Mouse (Mus musculus) thymus, postnatal 10 days (tissue): ENCODE results near the gene Kctd13.
"Not testable (repeated sequence)": the region's sequence is repeated elsewhere in the genome, so short reads cannot be mapped to it uniquely, and the experiment has no call there.

Experiments
- DNase-seq, 2 experiments: peaks; one replicate each; pipeline ENCODE4 v3.0.0; 2021; ENCODE audit warnings: low spot score in 2 of 2

Gene Kctd13

DNA sequence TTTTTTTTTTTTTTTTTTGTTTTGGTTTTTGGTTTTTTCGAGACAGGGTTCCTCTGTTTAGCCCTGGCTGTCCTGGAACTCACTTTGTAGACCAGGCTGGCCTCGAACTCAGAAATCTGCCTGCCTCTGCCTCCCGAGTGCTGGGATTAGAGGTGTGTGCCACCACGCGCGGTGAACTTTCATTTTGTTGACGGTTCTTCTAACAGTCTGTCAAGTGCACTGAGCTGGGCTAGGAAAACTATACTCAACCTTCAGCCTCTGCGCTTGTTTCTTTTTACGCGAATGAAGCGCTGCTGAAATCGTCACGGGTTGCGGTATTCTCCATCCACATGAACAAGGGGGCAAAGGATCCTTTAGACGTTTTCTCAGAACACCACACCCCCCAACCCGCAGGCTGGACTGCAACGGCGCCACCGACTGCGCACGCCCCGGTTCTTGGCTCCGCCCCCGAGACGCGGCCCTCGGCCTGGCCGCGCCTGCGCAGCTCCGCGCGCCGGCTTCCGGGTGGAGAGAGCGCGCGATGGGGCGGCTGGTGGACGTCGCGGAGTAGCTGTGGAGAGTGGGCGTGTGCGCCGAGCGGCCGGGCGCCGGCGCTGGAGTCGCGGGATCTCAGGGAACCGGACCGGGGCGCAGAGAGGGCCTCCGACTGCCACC is at the start of gene Kctd13:
Kctd13 (plus strand) TSS at position 496 of the 654 bp plus-strand sequence.
- peak; percentile 85 to 94 for DNase-seq

- no peak for DNase-seq
Observed at GRCm38 (mm10) chr7:126881040-126881439, 47.6 kb upstream of the Kctd13 start.

- DNase-seq = peak; percentile 22 to 36
Observed at GRCm38 (mm10) chr7:126883731-126884181, 44.9 kb upstream of the Kctd13 start.

DNA sequence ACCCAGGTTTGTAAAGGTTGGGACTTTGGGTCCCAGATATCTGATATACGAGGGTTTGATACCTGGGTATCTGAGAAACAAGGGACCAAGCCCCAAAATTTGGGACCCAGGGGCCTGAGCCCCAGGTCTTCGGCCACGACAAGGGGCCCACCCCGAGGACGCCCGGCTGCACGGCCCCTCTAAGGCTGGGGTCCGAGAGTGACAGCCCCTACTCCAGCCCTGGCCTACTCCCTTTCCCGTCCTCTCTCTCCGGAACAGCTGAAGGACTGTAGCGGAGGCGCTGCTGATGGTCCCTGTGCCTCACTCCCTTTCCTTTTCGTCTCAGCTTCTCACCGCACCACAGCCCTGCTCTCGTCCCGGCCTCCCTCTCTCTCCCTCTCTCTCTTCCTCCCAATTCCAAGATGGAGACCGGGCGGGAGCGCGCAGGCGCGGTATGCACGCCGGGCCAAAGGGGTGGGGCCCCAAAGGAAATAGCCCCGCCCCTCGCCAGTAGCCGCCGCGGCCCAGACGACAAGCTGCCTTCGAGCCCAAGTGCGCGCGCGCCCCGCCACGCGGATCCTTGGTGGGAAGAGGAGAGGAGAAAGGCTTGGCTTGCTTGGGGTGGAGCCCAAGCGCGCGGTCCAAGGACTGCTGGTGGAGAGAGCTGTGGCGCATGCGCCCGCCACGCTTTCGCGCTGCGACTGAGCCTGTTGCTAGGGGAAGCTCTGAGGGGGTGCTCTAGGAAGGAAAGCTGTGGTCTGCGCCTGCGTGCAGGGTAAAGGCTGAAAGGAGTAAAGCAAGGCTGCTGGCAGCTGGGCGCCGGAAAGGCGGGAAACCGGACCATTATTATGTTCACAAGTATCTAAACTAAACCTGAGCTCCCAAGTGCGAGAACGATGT is 44.2 kb upstream of the Kctd13 start, which contains the start of gene Taok2:
Taok2 (minus strand) TSS at position 418 of the 879 bp plus-strand sequence.
- DNase-seq = peak; percentile 92 to 93

DNA sequence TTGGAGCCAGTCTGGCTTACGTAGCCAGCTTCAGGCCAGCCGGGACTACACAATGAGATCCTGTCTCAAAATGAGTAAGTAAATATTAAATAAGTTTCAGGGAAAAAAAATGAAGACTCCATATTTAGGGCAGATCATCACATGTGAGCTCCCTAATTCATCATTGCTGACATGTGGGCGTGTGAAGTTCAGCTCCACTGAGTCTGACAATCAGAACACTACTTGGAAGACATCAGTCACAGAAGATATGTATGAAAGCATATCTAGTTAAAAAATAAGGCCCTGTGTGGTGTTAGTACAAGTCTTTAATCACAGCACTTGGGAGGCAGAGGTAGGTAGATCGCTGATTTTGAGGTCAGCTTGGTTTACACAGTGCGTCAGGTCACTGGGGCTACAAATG is 41.4 kb upstream of the Kctd13 start:
- no peak for DNase-seq

GRCm38 (mm10) chr7:126888852-126889251 is 39.8 kb upstream of the Kctd13 start:
- DNase-seq = peak in 1 of 2 experiments; percentile 24

GRCm38 (mm10) chr7:126896912-126897311 is 31.8 kb upstream of the Kctd13 start:
- no peak for DNase-seq

DNA sequence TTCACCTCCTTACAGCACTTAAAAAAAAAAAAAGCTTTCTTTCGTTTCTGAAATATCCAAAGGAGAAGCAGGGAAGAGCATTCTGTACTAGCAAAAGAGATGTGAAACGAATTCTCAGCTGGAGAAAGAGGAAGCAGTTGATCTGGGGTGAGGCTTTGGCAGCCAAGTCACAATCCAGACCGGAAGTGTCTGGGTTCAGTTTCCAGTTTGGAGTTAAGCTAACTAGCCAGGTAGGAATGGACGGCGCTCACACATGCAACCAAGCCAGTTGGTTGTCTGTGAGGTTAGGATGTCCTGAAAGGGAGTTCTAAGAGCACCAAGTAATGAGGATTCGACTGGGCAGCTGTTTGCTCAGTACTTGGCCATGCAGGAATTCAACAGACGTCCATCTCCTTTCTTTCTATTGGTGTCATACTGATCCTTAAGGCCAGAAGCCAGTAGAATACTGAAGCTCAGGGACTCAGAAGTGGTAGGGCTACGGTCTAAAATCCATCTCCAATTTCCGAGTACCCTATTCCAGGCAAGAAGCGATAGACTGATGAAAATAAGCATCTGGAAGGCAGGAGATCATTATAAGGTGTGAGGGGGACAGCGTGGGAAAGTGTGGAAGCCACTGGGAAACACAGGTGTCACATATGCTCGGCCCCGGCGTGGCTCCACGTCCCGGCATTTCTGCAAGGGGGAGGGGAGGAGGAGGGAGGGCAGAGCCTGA is 31.1 kb upstream of the Kctd13 start:
- no peak for DNase-seq

DNA sequence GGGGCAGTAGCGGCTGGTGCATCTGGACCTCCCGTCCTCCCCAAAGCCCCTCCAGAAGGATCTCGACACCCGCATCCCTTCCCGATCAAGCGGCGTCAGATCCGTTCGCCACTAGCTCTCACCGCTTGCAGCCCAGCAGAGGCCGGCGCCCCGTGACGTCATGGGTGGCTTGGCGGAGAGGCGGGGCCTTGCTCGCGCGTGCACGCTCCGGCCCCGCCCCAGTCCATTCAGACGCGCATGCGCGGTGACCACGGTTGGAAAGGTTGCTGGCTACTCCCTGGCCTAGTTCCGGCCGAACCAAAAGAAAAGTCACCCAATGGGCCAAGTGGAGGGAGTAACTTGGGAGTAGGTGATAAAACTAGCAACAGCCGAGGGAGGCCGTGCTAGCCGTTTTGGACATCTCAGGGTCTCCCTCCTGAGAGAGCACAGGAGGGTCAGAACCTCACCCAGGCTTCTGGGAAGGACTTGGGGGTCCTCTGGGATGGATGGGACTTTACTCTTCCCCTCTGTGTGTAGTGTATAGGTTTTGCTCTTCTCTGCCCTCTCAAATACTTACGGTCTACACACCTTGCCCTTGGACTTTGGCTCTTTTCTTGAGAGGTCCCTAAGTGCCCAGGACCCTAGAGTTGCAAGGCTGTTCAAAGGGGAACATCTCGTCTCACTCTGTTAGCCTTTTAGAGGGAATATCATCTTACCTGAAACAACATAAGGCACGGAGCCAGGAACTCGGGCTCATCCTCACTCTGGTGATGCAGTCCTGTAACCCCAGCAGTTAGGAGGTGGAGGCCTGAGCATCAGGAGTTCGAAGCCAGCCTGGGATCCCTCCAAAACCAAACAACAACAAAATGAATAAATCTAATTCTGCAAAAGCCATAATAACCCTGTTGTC is 30.3 kb upstream of the Kctd13 start:
- peak; percentile 85 to 96 for DNase-seq

DNA sequence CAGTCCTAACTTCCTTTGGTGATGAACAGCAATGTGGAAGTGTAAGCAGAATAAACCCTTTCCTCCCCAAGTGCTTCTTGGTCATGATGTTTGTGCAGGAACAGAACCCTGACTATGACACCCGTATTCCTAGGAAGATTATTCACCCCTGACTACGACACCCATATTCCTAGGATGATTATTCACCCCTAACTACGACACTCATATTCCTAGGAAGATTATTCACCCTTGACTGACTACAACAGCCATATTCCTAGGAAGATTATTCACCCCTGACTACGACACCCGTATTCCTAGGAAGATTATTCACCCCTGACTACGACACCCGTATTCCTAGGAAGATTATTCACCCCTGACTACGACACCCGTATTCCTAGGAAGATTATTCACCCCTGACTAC is 28.9 kb upstream of the Kctd13 start:
- not testable (repeated sequence) for DNase-seq

DNA sequence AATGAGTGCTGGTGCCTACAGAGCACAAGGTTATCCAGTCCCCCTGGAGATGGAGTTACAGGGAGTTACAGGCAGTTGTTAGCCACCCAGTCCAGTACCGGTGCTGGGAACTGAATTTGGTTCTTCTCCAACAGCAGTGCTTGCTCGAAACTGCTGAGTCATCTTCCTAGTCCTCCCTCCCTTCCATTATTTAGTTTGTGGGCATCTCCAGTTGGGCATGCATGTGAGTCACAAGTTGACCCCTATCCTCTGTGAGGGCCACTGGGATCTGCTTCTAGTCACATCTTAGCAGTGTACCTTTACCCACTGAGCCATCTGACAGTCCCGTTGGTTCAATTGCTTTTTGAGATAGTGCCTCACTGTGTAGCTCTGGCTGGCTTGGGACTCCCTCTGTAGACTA is 23.1 kb upstream of the Kctd13 start:
- no peak for DNase-seq

DNA sequence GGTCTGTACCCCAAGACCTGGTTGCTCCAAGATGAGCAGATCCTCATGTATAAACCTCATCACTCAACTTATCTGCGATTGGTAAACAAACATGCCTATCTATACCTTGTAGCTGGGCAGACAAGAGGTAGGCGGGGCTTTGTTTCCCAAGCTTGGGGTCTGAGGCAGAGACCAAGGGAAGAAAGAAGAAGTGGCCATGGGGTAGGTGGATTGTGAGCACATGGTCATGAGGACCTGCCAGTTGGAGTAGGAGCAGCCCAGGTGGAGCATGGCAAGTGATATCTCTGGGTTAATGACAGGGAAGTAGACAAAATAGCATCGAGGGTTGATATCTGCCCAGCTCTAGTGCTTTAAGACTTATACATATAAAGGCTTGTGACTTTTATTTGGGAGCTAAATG is 13.8 kb upstream of the Kctd13 start:
- no peak for DNase-seq

- not testable (repeated sequence) for DNase-seq
Observed at GRCm38 (mm10) chr7:126918356-126918755, 10.3 kb upstream of the Kctd13 start.

DNA sequence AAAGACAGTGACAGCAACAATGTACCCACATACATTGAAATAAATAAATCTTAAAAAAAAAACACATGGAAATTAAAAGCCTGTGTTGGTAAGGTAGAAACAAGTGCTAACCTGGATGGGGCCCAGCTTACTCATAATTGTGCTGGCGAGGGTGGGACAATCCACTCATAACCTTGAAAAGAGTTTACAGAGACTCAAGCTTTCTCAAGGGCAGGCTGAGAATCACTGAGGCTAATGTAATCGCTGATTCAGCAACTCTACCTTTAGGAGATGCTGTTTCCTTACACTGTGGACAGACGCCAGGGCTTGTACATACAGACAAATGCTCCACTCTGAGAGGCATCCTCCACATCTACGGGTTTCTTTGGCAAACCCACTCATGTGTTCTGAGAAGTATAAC is 8.7 kb upstream of the Kctd13 start:
- no peak for DNase-seq

DNA sequence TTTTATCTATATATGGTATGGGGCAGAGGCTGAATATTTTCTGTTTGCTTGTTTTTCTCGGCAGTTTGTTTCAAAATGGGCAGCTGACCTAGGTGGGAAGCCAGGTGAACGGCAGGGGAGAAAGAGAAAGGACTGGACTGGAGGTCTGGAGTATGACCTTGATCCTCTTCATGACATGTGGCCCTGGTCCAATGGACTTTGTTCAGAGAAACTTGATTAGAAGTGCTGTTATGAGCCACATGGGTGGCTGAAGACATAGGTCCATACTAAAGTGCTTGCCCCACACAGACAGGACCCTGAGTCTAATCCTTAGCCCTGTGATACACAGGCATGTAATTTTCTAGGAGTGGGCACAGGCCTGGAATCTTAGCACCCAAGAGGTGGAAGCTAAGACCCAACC is 7.1 kb upstream of the Kctd13 start:
- no peak for DNase-seq

- DNase-seq = no peak
Observed at GRCm38 (mm10) chr7:126922624-126923060, 6.0 kb upstream of the Kctd13 start, which contains the start of gene Tmem219. TSS of gene Tmem219 (minus strand) at chr7:126922917.

DNA sequence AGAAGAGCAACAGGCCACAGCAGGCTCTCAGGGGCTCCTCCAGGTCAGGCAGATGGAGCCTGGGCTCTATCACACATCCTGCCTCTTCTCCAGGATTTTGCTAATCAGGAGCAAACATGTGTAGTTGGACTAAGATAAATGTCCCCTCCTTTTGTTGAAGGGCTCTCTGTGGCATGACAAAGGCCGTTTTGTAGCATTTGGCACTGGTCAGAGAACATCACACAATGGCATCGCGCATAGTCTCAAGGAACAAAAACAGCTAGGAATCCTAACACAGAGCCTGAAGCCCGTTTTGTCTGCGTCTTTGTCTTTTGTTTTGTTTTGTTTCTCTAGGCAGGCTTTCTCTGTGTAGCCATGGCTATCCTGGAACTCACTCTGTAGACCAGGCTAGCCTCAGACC is 4.7 kb upstream of the Kctd13 start:
- DNase-seq = no peak

DNA sequence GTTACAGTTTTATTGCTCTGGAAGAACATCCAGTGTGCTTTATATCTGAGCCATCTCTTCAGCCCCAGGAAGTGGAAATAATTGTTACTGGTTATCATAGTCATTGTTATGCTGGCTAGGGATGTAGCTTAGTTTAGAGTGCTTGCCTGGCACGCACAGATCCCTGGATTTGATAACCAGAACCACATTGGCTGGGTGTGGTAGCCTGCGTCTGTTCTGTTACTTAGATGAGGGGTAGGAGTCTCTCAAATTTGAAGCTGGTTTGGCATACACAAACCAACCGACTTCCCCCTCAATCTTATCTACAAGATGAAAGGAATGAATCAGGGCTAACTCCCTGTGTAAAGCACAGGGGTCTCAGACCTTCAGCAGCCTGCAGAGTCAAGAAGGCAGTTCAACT is 2.4 kb upstream of the Kctd13 start:
- DNase-seq = no peak

GRCm38 (mm10) chr7:126929046-126929445 is 367 bp downstream of the Kctd13 start:
- DNase-seq = no peak

DNA sequence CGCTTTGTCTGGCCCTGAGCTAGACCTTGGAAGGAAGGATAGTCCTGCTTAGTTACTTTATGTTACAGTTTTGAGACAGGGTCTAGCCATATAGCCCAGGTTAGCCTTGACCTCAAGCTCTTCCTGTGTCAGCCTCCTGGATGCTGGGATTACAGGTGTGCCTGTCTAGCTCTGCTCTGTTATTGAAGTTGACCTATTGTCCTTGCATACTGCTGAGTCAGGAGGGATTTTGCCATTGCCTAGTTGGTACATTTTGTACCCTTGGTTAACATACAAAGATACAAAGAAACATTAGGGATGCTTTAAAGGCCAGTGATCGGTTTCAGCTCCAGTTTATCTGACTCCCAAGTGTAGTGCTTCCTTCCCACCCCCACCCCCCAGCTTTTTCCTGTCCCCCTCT is 4.0 kb downstream of the Kctd13 start:
- no peak for DNase-seq

DNA sequence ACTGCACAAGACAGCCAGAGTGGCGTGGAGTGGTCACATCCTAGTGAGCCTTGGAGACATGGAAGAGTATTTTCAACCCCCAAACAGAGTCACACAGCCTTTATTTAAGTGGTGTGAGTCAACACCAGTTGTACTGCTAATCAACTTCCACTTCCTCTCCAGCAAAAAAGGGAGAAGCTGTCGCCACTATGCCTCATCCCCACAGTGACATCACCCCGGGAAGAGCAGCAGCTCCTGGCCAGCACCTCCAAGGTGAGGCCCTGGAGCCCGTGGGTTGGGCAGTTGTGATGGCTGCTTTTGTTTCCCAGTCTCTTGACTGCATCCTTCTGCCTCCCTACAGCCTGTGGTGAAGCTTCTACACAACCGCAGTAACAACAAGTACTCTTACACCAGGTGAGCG is 12.5 kb downstream of the Kctd13 start:
- DNase-seq = no peak
